Mouse (Mus musculus) WW6 (cell line): ENCODE results near the gene Rab8a.
"Not testable (repeated sequence)": the region's sequence is repeated elsewhere in the genome, so short reads cannot be mapped to it uniquely, and the experiment has no call there.

ENCODE experiments used
- DNase-seq: peaks from one replicate; pipeline ENCODE4 v3.0.0-alpha.2; 2013; ENCODE audit warnings: low read depth, low spot score

Rab8a gene

DNA sequence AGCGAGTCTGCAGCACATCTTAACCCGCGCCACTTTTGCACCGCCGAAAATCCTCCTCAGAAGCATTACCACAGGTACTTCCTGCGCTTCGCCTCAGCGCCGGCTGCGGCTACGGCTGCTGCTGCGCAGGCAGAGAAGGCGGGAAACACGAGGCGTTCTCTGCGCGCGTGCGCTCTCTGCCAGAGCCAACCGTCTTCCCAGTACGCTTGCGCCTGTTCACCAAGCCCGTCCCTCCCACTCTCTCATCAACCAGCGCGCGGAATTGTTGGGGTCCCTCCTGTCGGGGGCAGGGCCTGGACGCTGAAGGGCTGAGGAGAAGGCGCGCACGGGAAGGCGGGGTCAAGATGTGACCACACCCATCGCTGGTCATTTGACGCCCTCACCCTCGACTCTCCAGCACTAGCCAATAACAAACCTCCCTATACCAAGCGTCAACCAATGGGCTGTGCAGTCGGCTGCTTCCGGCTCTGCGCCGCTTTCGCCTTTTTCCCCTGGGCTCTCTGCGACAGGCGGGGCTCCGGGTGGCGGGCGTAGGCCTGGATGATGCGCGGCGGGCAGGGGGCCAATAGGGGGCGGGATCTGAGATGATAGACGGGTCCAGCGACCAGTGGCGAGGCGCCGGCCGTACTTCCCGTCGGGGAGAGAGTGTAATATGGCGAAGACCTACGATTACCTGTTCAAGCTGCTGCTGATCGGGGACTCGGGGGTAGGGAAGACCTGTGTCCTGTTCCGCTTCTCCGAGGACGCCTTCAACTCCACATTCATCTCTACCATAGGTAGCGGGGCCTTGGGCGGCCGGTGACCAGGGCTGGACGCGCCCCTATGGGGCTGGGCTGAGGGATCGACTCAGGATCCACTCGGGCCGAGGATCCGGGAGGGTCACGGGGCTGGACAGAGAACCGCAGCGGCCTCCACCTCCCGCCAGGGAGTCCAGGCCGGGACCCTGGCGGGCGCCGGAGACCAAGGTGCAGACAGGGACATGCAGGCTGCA, at the start of gene Rab8a:
Gene Rab8a, plus strand, starts transcription at position 494 of the 991 bp plus-strand sequence.
- DNase-seq: peak; percentile 100

DNA sequence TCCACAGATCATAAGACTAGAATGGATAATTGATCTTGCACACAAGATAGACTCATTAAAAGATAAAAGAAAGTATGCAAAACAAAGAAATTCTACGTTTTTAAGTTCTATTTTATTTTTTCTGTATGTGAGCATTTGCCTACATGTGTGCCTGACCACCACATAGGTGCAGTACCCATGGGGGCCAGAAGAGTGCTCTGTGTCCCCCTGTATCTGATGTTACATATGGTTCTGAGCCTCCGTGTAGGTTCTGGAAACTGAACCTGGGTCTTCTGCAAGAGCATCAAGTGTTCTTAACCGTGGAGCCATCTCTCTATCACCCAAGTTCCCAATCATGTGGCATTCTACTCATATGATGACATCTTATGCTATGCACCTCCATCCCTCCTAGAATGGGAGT, 48.5 kb upstream of the Rab8a start:
- no peak for DNase-seq

DNA sequence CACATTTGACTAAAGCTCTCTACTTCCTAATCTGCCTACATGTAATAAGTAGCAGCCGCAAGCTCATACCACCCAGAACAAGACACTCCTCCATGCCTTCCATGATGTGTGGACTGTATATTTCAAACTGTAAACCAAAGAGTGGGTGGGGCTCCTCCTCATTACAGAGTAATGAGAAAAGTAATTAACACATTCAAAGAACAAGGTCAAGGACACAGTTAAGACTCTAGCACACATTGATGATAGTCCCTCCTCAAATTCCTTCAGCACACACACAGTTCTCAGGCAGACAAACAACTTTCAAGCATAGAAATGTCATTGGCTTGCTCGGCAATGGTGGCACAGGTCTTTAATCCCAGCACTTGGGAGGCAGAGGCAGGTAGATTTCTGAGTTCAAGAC, 45.8 kb upstream of the Rab8a start:
- no peak for DNase-seq

GRCm38 (mm10) chr8:72118616-72119015, 42.4 kb upstream of the Rab8a start:
- DNase-seq: no peak

GRCm38 (mm10) chr8:72121486-72121885, 39.5 kb upstream of the Rab8a start:
- not testable (repeated sequence) for DNase-seq

- DNase-seq: no peak
Measured at GRCm38 (mm10) chr8:72121997-72122396, 39.0 kb upstream of the Rab8a start.

DNA sequence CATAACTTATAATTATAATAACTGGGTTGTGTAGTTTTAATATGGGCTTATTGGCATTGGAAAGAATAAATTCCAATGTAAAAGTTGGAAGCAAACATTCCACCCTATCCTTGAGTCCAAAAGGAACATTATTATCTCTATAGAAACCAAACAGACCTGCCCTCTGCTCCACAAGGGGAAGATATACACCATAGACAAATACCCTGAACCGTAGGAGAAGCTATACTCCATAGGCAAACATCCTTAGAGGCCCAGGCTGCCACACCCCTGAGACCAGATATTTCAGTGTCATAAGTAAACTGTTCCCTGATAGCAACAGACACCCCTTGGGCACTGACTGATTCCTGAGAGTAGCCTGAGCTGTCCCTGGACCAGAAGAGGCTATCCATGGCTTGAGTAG, 33.2 kb upstream of the Rab8a start:
- DNase-seq: no peak

DNA sequence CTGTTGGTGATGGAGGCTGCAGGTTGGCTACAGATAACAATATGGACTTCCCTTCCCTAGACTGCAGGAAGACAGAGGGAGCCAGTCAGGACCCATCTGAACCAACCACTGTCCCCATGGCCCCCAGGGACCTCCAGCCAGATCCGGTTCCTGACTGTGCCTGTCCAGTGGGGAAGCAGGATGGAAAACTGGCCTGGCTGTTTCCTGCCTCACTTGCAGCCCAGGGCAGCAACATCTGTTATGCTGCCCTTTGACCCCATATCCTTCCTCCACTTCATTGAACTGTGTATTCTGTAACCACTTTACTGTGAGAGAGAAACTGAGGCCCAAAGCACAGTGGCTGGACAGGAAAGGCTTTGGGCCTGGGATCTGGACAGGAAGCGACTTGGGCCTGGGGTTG, 29.7 kb upstream of the Rab8a start:
- DNase-seq: no peak

DNA sequence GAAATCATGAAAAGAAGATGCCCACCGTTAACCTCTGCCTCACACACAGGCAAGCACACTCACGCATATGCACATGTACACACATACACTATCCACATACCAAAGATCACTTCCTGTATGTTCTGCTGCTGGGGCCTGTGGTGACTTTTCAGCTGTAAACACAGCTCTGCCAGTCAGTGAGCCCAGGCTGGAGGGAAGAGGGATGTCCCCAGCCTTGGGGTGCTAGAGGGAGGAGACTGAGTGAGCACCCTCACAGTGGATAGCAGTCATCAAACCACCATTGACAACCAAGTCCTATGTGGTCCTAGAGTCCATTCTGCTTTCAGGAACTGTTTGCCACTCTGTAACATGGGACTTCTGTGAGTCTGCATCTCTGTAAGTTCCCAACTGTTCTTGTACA, 29.1 kb upstream of the Rab8a start:
- DNase-seq: no peak

DNA sequence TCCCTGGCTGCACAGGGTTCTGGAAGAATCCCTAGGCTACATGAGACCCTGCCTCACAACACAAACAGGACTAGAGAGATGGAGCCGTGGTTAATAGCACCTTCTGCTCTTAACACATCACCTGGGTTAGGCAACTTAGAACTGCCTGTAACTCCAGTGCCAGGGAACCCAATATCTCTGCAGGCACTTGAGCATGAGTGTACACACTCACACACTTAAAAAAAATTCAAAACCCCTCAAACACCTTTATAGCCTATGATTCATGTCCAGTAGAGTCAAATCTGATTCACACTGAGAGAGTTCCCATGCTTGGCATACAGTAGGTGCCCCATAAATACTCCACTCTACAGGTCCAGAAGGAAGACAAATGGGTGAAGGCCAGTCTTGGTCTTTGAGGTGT, 28.6 kb upstream of the Rab8a start:
- DNase-seq: no peak

DNA sequence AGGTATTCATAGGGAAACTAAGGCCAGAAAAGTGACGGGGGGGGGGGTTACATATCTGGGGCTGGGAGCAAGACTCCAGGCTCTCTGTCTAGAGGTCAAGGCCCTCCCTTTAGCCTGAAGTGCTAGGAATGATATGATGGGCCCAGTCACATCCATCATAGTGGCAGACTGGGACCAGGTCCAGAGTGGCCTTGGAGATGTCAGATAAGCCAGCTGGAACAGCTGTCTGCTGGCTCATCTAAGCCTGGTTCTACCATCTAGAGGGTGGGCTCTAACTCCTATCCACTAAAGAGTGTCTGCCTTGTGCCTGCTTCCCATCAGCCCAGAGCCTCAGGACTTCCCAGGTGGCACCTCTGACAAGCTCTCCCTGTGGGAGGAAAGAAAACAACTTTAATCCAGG, 28.1 kb upstream of the Rab8a start:
- DNase-seq: no peak

DNA sequence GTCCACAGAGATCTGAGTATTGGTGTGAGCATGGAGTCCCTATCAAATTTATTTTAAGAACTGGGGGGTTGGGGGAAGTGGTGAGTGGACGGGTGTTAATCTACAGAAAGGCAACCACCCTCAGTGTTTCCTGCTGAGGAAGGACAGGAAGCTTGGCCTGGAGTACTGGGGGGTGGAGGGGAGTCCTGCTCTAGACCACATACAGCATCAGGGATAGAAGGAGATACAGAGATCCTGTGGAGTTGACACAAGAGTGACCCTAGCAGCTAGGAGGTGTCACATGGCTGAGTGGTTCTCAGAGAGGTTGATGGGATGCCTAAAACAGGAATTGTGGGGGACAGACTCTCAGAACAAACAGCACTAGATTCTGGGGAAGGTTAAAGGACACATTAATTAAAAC, 27.5 kb upstream of the Rab8a start:
- no peak for DNase-seq

DNA sequence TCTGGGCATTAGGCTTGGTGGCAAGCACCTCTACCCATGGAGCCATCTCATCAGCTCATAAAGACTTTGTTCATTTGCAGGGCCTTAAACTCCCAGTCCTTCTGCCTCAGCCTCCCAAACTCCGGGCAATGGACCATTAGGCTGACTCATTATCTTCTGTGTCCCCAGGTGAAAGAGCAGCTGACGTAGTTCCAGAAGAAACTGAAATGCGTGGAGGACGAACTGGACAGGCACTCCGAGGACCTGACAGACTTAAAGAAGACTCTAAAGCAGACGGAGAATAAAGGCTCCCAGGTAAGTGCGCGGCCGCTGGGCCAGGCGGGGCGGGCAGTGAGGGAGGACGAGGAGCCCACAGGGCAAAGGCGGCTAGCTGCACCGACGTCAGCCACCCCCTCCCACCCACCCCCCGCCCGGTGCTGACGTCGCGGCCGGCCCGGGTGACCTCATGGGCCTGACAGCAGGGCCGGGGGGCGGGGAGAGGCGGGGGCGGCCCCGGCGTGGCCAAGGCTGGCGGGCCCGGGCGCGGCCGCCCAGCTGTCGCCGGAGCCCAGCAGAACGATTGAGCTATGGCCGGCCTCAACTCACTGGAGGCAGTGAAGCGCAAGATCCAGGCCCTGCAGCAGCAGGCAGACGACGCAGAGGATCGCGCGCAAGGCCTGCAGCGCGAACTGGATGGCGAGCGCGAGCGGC, 26.1 kb upstream of the Rab8a start, which contains the start of gene Tpm4:
Gene Tpm4, plus strand, starts transcription at position 220 of the 690 bp plus-strand sequence.
- DNase-seq: no peak

DNA sequence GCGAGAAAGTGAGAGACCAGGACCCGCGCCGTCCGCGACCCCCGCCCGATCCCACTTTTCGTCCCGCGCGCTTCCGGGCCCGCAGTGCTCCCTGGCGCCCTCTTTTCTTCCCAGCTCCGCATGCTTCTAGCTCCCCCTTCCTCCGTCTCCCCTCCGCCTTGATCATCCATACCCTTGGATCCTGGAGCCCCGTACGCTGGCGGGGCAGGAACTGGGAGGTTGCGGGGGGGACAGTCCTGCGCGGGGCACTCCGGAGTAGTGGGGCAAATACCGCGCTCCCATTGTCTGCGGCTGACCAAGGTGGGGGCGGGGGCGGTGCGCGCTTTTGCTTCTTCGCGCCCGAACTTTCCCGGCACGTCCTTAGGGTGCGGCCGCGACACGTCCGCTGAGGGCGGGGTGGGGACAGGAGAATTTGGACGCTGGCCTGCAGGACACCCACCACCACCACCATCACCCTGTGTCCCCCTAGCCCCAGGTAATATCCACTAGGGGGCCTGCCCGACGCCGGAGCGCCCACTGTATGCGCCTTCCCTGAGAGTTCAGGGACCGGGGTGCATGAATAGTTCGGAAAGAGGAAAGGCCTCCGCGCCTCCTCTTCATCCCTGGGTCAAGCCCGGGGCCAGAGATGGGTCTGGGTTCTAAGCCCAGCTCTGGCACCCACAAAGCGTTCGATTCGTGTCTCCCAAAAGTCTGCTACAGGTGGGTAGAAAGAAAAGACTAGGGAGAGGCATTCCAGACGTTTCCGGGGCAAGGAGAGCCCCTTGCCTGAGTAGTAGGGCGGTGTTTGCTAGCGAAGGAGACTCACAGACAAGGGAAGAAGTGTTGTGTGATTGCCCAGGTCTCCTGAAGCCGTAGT, 25.3 kb upstream of the Rab8a start:
- DNase-seq: peak; percentile 34

GRCm38 (mm10) chr8:72136302-72136978, 24.6 kb upstream of the Rab8a start:
- DNase-seq: peak; percentile 45

GRCm38 (mm10) chr8:72137431-72137830, 23.6 kb upstream of the Rab8a start:
- DNase-seq: no peak

DNA sequence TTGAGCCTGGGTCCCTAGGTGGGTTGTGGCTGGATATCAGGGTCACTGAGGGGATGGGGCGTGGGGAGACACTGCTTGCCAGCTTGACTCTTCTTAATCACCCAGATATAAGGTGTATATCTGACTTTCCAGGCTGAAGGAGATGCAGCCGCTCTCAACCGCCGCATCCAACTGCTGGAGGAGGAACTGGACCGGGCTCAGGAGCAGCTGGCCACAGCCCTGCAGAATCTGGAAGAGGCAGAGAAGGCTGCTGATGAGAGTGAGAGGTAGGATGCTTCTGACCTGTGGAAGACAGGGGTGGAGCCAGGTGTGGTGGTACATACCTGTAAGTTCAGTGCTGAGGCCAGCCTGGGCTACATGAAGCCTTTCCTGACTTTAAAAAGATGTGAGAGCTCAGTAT, 22.5 kb upstream of the Rab8a start:
- no peak for DNase-seq

DNA sequence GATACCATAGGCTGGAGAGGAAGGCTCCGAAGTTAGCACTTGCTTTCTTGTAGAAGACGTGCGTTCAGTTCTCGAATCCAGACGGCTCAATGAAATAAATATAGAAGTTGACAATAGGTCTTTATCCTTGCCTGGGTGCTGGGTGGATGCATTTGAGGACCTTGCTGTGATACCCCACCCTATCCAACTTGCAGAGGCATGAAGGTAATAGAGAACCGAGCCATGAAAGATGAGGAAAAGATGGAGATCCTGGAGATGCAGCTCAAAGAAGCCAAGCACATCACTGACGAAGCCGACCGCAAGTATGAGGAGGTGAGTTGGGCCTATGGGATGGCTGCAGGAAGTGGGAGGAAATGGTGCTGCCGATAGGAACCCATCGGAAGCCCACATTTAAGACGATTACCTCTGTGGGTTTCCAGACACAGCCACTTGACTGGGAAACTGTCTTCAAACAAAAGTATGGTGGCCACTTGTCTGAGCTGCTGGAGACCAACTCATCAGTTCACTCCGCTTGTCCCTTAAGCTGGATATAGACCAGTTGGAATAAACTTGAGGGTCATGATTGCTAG, 17.7 kb upstream of the Rab8a start:
- no peak for DNase-seq

GRCm38 (mm10) chr8:72144345-72144975, 16.5 kb upstream of the Rab8a start:
- DNase-seq: no peak

- DNase-seq: no peak
Measured at GRCm38 (mm10) chr8:72145511-72145910, 15.5 kb upstream of the Rab8a start.
